In genomic region chr14:30022471-30022870, GRCm38 (mm10) we compare ENCODE assay signal across 25 mouse cellular contexts. TPM values are rescaled to one million over a fixed set of nuclear protein-coding genes. Genes with fewer than 3 reads are reported as not detected.
DNase-seq lines count a peak whose midpoint lies in the region; ATAC-seq and TF ChIP-seq lines count a peak whose summit lies in the region.
"Had no signal": no experiment of that assay in that cellular context is flagged by ENCODE, and none has a peak within 500 bp of the region (broad histone marks: within the 10 kb centered on the region; RNA-seq: fewer than 3 reads in every experiment).

No protein-coding gene starts in this region.

- intact Hi-C loops in left cerebral cortex, postnatal 36 days (cut with DNase I): no loop called here
- intact Hi-C loops in left cerebral cortex, postnatal 4 days (cut with DNase I): no loop called here

- peaks cover 3% of the 10 kb centered on the region; the same call in 1 of the 2 replicates for H3K4me1 ChIP-seq in bone marrow, adult 2 months (ENCODE audit: control insufficient read depth, insufficient read depth, low read length)
- H3K4me1 ChIP-seq in limb, embryonic 10.5 days: no peaks in the 10 kb centered on the region; the same call in 1 of the 2 replicates
- H3K4me1 ChIP-seq: embryonic facial prominence, embryonic 10.5 days; forebrain, embryonic 15.5 days; hindbrain, embryonic 13.5 days had no signal

- no peak overlapping the region for H3K4me3 ChIP-seq in bone marrow, adult 2 months (replicated peaks; ENCODE audit: control insufficient read depth, low read depth, low read length)
- no peak overlapping the region for H3K4me3 ChIP-seq in limb, embryonic 10.5 days
- H3K4me3 ChIP-seq: embryonic facial prominence, embryonic 10.5 days; forebrain, embryonic 15.5 days; hindbrain, embryonic 13.5 days had no signal

- ATAC-seq in granulocyte monocyte progenitor cell, adult 5-6 weeks (replicated peaks; ENCODE audit: poor library complexity, severe bottlenecking): peak; percentile 57
- ATAC-seq: activated CD4-positive, CD25-positive, alpha-beta regulatory T cell, adult 4 months; forebrain, embryonic 15.5 days; lung, postnatal 0 days had no signal

- no peaks in the 10 kb centered on the region for H3K36me3 ChIP-seq in limb, embryonic 10.5 days
- H3K36me3 ChIP-seq: embryonic facial prominence, embryonic 10.5 days; forebrain, embryonic 15.5 days; hindbrain, embryonic 13.5 days had no signal

- DNase-seq in naive thymus-derived CD4-positive, alpha-beta T cell, adult 2 months (ENCODE audit: low read depth): peak; percentile 42
- DNase-seq in thymus, postnatal 36 days: peak; percentile 46 to 55
- DNase-seq in left cerebral cortex, postnatal 36 days (ENCODE audit: low spot score in 2 of 2): no peak
- DNase-seq in left cerebral cortex, postnatal 4 days: no peak
- no peak for DNase-seq in limb, embryonic 10.5 days (ENCODE audit: low spot score)
- DNase-seq: adrenal gland, postnatal 10 days; cerebellum, adult 9-10 months; gastrocnemius, postnatal 25 days; kidney, adult 18-20 months; layer of hippocampus, adult 9-11 months; retina, postnatal 1 day; right cerebral cortex, postnatal 25 days; spleen, adult 18-20 months had no signal

- no peak for TF ChIP-seq POLR2A in bone marrow, adult 2 months (IDR thresholded peaks at IDR 0.05; ENCODE audit: borderline replicate concordance, control insufficient read depth, low read depth, low read length)

- no peak for TF ChIP-seq CTCF in bone marrow, adult 2 months (IDR thresholded peaks at IDR 0.05; ENCODE audit: control insufficient read depth, insufficient read depth, low read length)

- no peaks in the 10 kb centered on the region for H3K27me3 ChIP-seq in limb, embryonic 10.5 days (ENCODE audit: low read depth, poor library complexity, severe bottlenecking)
- H3K27me3 ChIP-seq: forebrain, embryonic 15.5 days; hindbrain, embryonic 13.5 days had no signal

- peak overlapping the region; percentile 83 for H3K27ac ChIP-seq in bone marrow, adult 2 months (ENCODE audit: control insufficient read depth, insufficient read depth, low read depth, low read length, poor library complexity)
- H3K27ac ChIP-seq in limb, embryonic 10.5 days: no peak overlapping the region
- H3K27ac ChIP-seq: embryonic facial prominence, embryonic 10.5 days; forebrain, embryonic 15.5 days; hindbrain, embryonic 13.5 days; kidney, postnatal 0 days; liver, embryonic 14.5 days; macrophage had no signal

- WGBS in bone marrow, adult 2 months: 12% methylated on average over 6 of the region's 6 CpGs
- 93% methylated on average over 6 of the region's 6 CpGs for WGBS in limb, embryonic 10.5 days

- H3K9me3 ChIP-seq in limb, embryonic 10.5 days (replicated peaks): no peaks in the 10 kb centered on the region
- H3K9me3 ChIP-seq: embryonic facial prominence, embryonic 10.5 days; forebrain, embryonic 15.5 days; hindbrain, embryonic 13.5 days had no signal

RNA-seq across cellular contexts. Expression of gene Chdh, which starts 13.6 kb away (rescaled TPM):
- polyA plus RNA-seq in bone marrow, adult 2 months (2011; ENCODE audit: insufficient read depth, insufficient read length, low replicate concordance, missing spikeins): 4.6 and 5.4 TPM in 2 replicates
- 95.5 and 110 TPM in 2 replicates for total RNA-seq in granulocyte monocyte progenitor cell, adult 5-6 weeks (2014; fragmentation: Nextera tagmentation)
- 95.6 and 95.7 TPM in 2 replicates for total RNA-seq in granulocyte monocyte progenitor cell, adult 5-6 weeks (2017)
- total RNA-seq in left cerebral cortex, postnatal 36 days (2021): 1 to 10 TPM; 1.9 to 2.0 TPM
- total RNA-seq in left cerebral cortex, postnatal 4 days (2021): 1 to 10 TPM in 1 of 2 experiments, under 1 TPM in 1; 0.94 to 1.2 TPM
- 0.05 TPM in 1 of 2 replicates, not detected in the other for polyA plus RNA-seq in limb, embryonic 10.5 days (2016; fragmentation: Nextera tagmentation; extraction: Ambion mirVana)
- polyA plus RNA-seq: limb, embryonic 11.5 days; neural tube, embryonic 11.5 days had no signal

RNA-seq across cellular contexts. Expression of gene Il17rb, which starts 13.8 kb away (rescaled TPM):
- 7.8 TPM in 1 of 2 replicates, not detected in the other for polyA plus RNA-seq in bone marrow, adult 2 months (2011; ENCODE audit: insufficient read depth, insufficient read length, low replicate concordance, missing spikeins)
- total RNA-seq in granulocyte monocyte progenitor cell, adult 5-6 weeks (2014; fragmentation: Nextera tagmentation): 4.0 and 13.5 TPM in 2 replicates
- total RNA-seq in granulocyte monocyte progenitor cell, adult 5-6 weeks (2017): 5.2 and 7.2 TPM in 2 replicates
- total RNA-seq in left cerebral cortex, postnatal 36 days (2021): 1 to 10 TPM in 1 of 2 experiments, under 1 TPM in 1; 0.86 to 1.2 TPM
- total RNA-seq in left cerebral cortex, postnatal 4 days (2021): 1 to 10 TPM; 1.2 to 2.4 TPM
- 0.69 and 1.4 TPM in 2 replicates for polyA plus RNA-seq in limb, embryonic 10.5 days (2016; fragmentation: Nextera tagmentation; extraction: Ambion mirVana)
- polyA plus RNA-seq: macrophage had no signal

RNA-seq across cellular contexts. Expression of gene Actr8, which starts 44.3 kb away (rescaled TPM):
- 12.5 and 21.8 TPM in 2 replicates for polyA plus RNA-seq in bone marrow, adult 2 months (2011; ENCODE audit: insufficient read depth, insufficient read length, low replicate concordance, missing spikeins)
- 28.3 and 35.6 TPM in 2 replicates for total RNA-seq in granulocyte monocyte progenitor cell, adult 5-6 weeks (2014; fragmentation: Nextera tagmentation)
- 25.5 and 31.8 TPM in 2 replicates for total RNA-seq in granulocyte monocyte progenitor cell, adult 5-6 weeks (2017)
- 10 to 100 TPM; 67.2 to 97.4 TPM for total RNA-seq in left cerebral cortex, postnatal 36 days (2021)
- total RNA-seq in left cerebral cortex, postnatal 4 days (2021): 10 to 100 TPM; 65.9 to 70.9 TPM
- 76.4 and 78.4 TPM in 2 replicates for polyA plus RNA-seq in limb, embryonic 10.5 days (2016; fragmentation: Nextera tagmentation; extraction: Ambion mirVana)

RNA-seq across cellular contexts. Expression of gene Selenok, which starts 54.4 kb away (rescaled TPM):
- polyA plus RNA-seq in bone marrow, adult 2 months (2011; ENCODE audit: insufficient read depth, insufficient read length, low replicate concordance, missing spikeins): 45.0 and 46.1 TPM in 2 replicates
- total RNA-seq in granulocyte monocyte progenitor cell, adult 5-6 weeks (2014; fragmentation: Nextera tagmentation): 98.9 and 114 TPM in 2 replicates
- 189 and 222 TPM in 2 replicates for total RNA-seq in granulocyte monocyte progenitor cell, adult 5-6 weeks (2017)
- 100 to 1,000 TPM; 119 to 143 TPM for total RNA-seq in left cerebral cortex, postnatal 36 days (2021)
- 100 to 1,000 TPM; 105 to 123 TPM for total RNA-seq in left cerebral cortex, postnatal 4 days (2021)
- polyA plus RNA-seq in limb, embryonic 10.5 days (2016; fragmentation: Nextera tagmentation; extraction: Ambion mirVana): 229 and 245 TPM in 2 replicates

Comparison
In these comparisons a context has a peak if more than half of its experiments do, and no peak if none do; other contexts are left out.
1. DNase-seq: peak in naive thymus-derived CD4-positive, alpha-beta T cell, adult 2 months (single experiment) and thymus, postnatal 36 days (2 of 2); none in left cerebral cortex, postnatal 36 days (0 of 2), left cerebral cortex, postnatal 4 days (single experiment) and limb, embryonic 10.5 days (single experiment).
2. RNA of gene Chdh, which starts 13.6 kb away (total RNA-seq): 95.5 to 110 TPM in granulocyte monocyte progenitor cell, adult 5-6 weeks; 1.9 to 2.0 TPM in left cerebral cortex, postnatal 36 days and 0.94 to 1.2 TPM in left cerebral cortex, postnatal 4 days; every median in the first group is over 10 times any median in the second.